Mouse (Mus musculus) left cerebral cortex, adult 6 months (tissue): ENCODE measurements around the gene Tuba1c. TPM values are rescaled to one million over a fixed set of nuclear protein-coding genes. Genes with fewer than 3 reads are reported as not detected.

Source experiments
- long read RNA-seq, 2 experiments: library from polyadenylated mRNA; unstranded; transcript quantifications; one replicate each; pipeline ENCODE4 v2.0.0; 2019 to 2020
- polyA plus RNA-seq: library from polyadenylated mRNA; unstranded; fragments of <200 nt; fragmentation: Nextera tagmentation; gene quantifications from 2 replicates; pipeline ENCODE4 v1.2.3, GENCODE M21; 2021

Tuba1c gene
- polyA plus RNA-seq, result 2.0 and 2.2 TPM in 2 replicates
- long read RNA-seq, experiment 1, transcript Tuba1c-201 (4 exons, 1,982 nt), result major isoform, 7 of 7 reads
- long read RNA-seq, experiment 1, partial matches to known transcripts, result 0 of 7 reads
- long read RNA-seq, experiment 1, other reads (novel, unspliced or antisense), result 0 of 7 reads
- long read RNA-seq, experiment 2, result 0 reads

DNA sequence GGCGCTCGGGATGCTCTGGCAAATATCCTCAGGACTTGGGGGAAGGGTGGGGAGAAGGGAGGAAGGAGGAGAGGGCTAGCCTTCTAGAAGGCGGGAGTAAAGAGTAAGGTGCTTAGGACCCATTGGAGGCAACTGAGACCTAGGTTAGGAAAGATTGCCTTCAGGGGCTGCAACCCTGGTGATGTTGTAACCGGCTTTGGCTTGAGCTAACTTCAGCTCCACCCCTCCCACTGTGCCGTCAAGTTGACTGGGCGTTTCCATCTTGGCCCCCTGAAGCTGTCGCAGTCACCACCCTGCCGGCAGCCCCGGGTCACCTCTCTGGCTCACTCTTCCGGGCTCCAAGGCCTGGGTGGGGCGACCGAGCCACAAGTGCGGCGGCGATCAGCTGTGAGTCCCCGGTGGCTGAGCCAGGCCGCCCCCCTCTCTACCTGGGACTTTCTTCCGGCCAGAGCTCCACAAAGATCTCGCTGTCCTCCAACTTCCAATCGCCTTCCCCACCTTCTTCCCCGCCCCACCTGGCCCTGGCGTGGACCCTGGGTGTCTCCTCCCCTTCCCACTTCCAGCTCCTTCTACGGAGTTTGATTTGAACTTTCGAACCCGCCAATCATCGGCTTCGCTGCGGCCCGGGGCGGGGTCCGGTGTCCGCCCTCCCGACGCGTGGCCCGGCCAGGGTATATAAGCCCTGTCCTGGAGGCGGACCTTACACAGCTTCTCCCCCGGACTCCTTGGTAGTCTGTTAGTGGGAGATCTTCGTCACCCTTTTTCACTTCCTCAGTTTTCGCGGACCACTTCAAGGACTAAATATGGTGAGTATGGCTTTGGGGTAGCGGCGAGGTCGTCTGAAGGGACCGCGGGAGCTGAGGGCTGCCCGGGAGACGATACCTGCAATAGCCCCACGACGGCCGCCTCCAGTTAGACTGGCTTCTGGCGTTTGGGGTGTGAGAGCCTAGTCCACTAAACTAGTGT, at the start of gene Tuba1c:
Gene Tuba1c (plus strand): TSS at position 273 of the 966 bp plus-strand sequence.

DNA sequence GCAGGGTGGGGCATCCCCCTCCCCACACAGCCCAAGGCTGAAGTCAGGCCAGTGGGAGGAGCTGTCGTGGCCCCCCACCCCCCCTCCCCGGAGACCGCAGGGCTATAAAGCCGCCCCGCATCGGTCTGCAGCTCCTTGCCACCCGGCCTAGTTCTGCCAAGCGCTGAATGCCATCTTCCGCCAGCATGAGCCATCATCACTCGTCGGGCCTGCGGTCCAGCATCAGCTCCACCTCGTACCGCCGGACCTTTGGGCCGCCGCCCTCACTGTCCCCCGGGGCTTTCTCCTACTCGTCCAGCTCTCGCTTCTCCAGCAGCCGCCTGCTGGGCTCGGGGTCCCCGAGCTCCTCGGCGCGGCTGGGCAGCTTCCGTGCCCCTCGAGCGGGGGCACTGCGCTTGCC, 25.3 kb downstream of the Tuba1c start, which contains the start of gene Prph:
Gene Prph (plus strand): TSS at position 135 of the 400 bp plus-strand sequence.

DNA sequence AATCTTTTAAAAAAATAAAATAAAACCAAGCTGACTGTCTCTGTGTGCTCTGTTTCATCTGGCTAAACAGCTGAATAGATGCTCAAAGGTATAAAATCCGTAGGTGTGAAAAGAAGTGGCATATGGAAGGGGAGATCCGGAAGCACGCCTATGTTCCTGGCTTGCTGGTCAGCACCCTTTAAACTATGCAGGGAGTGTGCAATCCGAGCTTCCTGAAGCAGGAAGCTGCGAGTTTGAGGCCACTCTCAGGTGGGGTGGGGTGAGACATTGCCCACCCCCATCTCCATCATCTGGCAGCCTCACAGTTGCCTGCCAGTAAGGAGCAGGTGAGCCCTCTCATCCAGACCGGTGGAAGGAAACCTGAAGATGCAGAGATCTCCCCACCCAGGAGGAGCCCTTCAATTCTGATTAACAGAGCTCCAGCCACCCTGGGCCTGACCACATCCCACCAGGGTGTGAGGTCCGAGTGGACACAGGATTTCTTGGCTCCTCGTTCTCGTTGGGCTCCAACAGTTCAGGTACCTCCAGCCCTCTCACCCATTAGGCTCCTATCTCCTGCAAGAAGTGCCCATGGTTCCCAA, 44.4 kb downstream of the Tuba1c start, which contains the start of gene Troap:
Gene Troap (plus strand): TSS at position 557 of the 581 bp plus-strand sequence.

DNA sequence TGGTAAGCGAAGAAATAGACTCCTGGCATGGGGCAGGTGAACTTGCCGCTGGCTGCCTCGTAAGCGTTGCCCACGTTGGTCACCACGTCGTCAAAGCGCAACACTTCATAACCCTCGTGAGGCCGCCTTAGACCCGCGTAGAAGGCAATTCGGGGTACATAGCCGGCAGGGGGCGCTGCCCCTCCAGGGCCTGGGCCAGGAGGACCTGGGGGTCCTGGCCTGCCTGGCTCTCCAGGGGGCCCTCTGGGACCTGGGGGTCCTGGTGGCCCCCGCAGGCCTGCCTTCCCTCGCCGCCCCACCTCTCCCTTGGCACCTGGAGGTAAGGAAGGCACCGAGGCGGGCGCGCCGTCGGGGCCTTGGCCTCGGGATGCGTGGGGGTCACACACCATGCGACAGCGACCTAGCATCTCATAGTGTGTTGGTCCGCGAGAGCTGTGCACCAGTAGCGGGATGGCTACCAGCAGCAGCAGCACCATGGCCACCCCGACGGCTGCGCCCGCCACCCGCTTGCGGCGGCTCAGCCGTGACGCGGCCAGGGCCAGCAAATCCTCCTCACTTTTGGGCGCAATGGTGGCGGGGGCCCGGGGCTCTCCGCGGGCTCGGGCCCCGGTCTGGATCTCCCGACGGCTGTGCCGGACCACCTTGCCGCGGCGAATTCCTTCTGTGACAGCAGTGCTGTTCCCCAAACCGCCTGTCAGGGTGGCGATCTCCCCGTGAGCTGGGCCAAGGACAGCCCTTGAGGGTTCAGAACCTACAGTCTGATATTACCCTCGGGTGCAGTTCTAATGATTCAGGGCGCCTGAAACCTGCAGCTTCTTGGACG, 57.8 kb downstream of the Tuba1c start, which contains the start of gene C1ql4:
Gene C1ql4 (minus strand): TSS at position 565 of the 823 bp plus-strand sequence.

Other genes with a start within 250 kb of the Tuba1c start
- 0.93 and 1.6 TPM in 2 replicates for gene Wnt1, start 240.0 kb upstream of the Tuba1c start, polyA plus RNA-seq
- gene Ddn, start 220.4 kb upstream of the Tuba1c start, polyA plus RNA-seq, result 59.9 and 75.6 TPM in 2 replicates
- gene Prkag1, start 198.4 kb upstream of the Tuba1c start, polyA plus RNA-seq, result 67.4 and 70.2 TPM in 2 replicates
- gene Kmt2d, start 158.7 kb upstream of the Tuba1c start, polyA plus RNA-seq, result 9.8 and 13.0 TPM in 2 replicates
- gene Rhebl1, start 135.4 kb upstream of the Tuba1c start, polyA plus RNA-seq, result 9.0 and 9.2 TPM in 2 replicates
- gene Dhh, start 131.4 kb upstream of the Tuba1c start, polyA plus RNA-seq, result 0.10 and 0.11 TPM in 2 replicates
- gene Lmbr1l, start 111.7 kb upstream of the Tuba1c start, polyA plus RNA-seq, result 1.4 and 1.8 TPM in 2 replicates
- gene Tuba1b, start 95.3 kb upstream of the Tuba1c start, polyA plus RNA-seq, result 1,314 and 1,433 TPM in 2 replicates
- gene Gm49450, start 76.3 kb upstream of the Tuba1c start, polyA plus RNA-seq, result not detected in 2 replicates
- gene Tuba1a, start 76.2 kb upstream of the Tuba1c start, polyA plus RNA-seq, result 2,725 and 3,450 TPM in 2 replicates
- 1.9 and 2.1 TPM in 2 replicates for gene Prph, start 25.3 kb downstream of the Tuba1c start, polyA plus RNA-seq
- 0.09 TPM in 1 of 2 replicates, not detected in the other for gene Troap, start 44.7 kb downstream of the Tuba1c start, polyA plus RNA-seq
- not detected in 2 replicates for gene C1ql4, start 57.9 kb downstream of the Tuba1c start, polyA plus RNA-seq
- 0.32 TPM in 1 of 2 replicates, not detected in the other for gene Dnajc22, start 63.3 kb downstream of the Tuba1c start, polyA plus RNA-seq
- gene Spats2, start 96.0 kb downstream of the Tuba1c start, polyA plus RNA-seq, result 5.8 and 7.5 TPM in 2 replicates
- gene Kcnh3, start 195.0 kb downstream of the Tuba1c start, polyA plus RNA-seq, result 14.3 and 20.8 TPM in 2 replicates
- 105 and 138 TPM in 2 replicates for gene Mcrs1, start 222.1 kb downstream of the Tuba1c start, polyA plus RNA-seq